Mouse (Mus musculus): ENCODE measurements at regions not wholly inside any gene's neighbourhood (a gene's known extent, or its start where the extent isn't known, plus 50 kb on each side); places are given as distances from the start of the nearest gene placed in this dataset.
A peak's percentile ranks its signal among the peaks of the same experiment; 100 is the strongest.

DNA sequence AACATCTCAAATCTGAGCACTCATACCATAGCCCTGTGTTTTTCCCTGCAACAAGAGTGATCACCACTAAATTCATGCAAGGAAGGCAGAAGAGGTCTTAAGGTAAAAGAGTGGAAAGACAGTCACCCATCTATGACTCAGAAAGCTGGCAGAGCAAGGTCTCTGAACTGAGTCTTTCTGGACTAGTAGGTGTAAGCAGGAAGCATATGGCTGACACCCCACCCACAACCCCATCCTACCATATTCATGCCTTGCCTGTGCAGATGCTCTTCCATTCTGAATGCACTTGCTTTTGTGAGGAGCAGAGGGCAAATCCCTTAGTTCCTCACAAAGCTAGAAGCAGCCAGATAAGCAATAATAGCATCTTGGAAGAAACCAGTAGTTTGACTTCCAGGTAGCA lies 178.8 kb upstream of the Ghitm start:
- peaks cover 6% of the 10 kb centered on the region; the same call in 1 of the 2 replicates for H3K4me1 ChIP-seq (replicated peaks; ENCODE audit: control insufficient read depth, insufficient read depth, low read length)
- H3K9ac ChIP-seq (replicated peaks; ENCODE audit: low read depth, low read length), result no peak overlapping the region
- no peaks in the 10 kb centered on the region for H3K9me3 ChIP-seq (ENCODE audit: control insufficient read depth, low read length)
- H3K27ac ChIP-seq (ENCODE audit: low read length), result no peak overlapping the region
- no peak for ATAC-seq
- H3K4me2 ChIP-seq (ENCODE audit: low read length), result no peak overlapping the region
- no peaks in the 10 kb centered on the region for H3K36me3 ChIP-seq (ENCODE audit: control insufficient read depth, insufficient read depth)
- no peak overlapping the region for H3K4me3 ChIP-seq (replicated peaks; ENCODE audit: low read length)
- no peaks in the 10 kb centered on the region for H3K27me3 ChIP-seq (replicated peaks; ENCODE audit: control insufficient read depth, insufficient read depth, low read length)

- 94% methylated on average over 3 of the region's 3 CpGs for WGBS
- no peak for ATAC-seq
- H3K9me3 ChIP-seq (ENCODE audit: control insufficient read depth, low read length), result no peaks in the 10 kb centered on the region
- peaks cover 6% of the 10 kb centered on the region; the same call in 1 of the 2 replicates for H3K4me1 ChIP-seq (replicated peaks; ENCODE audit: control insufficient read depth, insufficient read depth, low read length)
- H3K9ac ChIP-seq (replicated peaks; ENCODE audit: low read depth, low read length), result no peak overlapping the region
- no peak overlapping the region for H3K4me2 ChIP-seq (ENCODE audit: low read length)
- no peaks in the 10 kb centered on the region for H3K36me3 ChIP-seq (ENCODE audit: control insufficient read depth, insufficient read depth)
- no peak overlapping the region for H3K4me3 ChIP-seq (replicated peaks; ENCODE audit: low read length)
- H3K27me3 ChIP-seq (replicated peaks; ENCODE audit: control insufficient read depth, insufficient read depth, low read length), result no peaks in the 10 kb centered on the region
- no peak overlapping the region for H3K27ac ChIP-seq (ENCODE audit: low read length)
Observed at GRCm38 (mm10) chr14:37312887-37313286, 177.8 kb upstream of the Ghitm start.

DNA sequence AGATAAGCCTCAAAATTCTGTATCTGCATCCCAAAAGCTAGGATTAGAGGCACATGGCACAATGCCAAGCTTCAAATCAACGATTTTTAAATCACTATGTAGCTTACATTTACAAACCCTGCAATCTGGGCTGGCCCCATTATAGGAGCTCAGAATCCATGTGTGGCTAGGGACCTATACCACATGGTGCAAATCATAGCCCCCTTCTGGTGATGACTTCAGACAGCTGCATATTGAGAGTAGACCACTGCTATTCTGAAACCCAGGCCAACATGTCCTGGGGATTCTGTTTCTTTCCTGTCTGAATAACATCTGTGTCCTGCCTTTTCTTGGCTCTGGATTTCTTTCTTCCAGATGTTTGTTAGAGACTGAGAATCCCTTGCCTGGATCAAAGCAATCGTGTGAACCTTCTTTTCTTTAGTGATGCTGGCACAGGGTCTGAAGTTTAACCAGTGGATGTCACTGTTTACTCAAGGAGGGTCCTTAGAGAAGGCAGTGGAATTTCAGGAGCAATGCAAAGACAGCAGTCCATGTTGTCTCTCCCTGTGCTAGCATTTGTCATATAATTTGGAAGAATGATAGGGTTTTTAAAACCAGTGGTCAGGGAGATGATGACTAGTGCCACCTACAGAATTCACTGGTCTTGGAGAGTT lies 171.7 kb upstream of the Ghitm start:
- Histone ChIP-seq H3K4me1 (replicated peaks; ENCODE audit: control insufficient read depth, insufficient read depth, low read length) (no peaks in the 10 kb centered on the region), H3K36me3 (ENCODE audit: control insufficient read depth, insufficient read depth) (no peaks in the 10 kb centered on the region), H3K9ac (replicated peaks; ENCODE audit: low read depth, low read length) (no peak overlapping the region), H3K27ac (ENCODE audit: low read length) (no peak overlapping the region), H3K4me2 (ENCODE audit: low read length) (no peak overlapping the region), H3K4me3 (replicated peaks; ENCODE audit: low read length) (no peak overlapping the region), H3K27me3 (replicated peaks; ENCODE audit: control insufficient read depth, insufficient read depth, low read length) (no peaks in the 10 kb centered on the region), H3K9me3 (ENCODE audit: control insufficient read depth, low read length) (no peaks in the 10 kb centered on the region)
- no peak for ATAC-seq
- WGBS, result 46% methylated on average over 2 of the region's 2 CpGs

- H3K27me3 ChIP-seq (replicated peaks; ENCODE audit: control insufficient read depth, insufficient read depth, low read length), result no peaks in the 10 kb centered on the region
- H3K9me3 ChIP-seq (ENCODE audit: control insufficient read depth, low read length), result no peaks in the 10 kb centered on the region
- ATAC-seq, result no peak
- H3K9ac ChIP-seq (replicated peaks; ENCODE audit: low read depth, low read length), result no peak overlapping the region
- no peak overlapping the region for H3K4me2 ChIP-seq (ENCODE audit: low read length)
- no peak overlapping the region for H3K27ac ChIP-seq (ENCODE audit: low read length)
- H3K4me3 ChIP-seq (replicated peaks; ENCODE audit: low read length), result no peak overlapping the region
- no peaks in the 10 kb centered on the region for H3K36me3 ChIP-seq (ENCODE audit: control insufficient read depth, insufficient read depth)
- H3K4me1 ChIP-seq (replicated peaks; ENCODE audit: control insufficient read depth, insufficient read depth, low read length), result no peaks in the 10 kb centered on the region
Observed at GRCm38 (mm10) chr14:37298631-37299030, 163.6 kb upstream of the Ghitm start.

GRCm38 (mm10) chr14:37296531-37296930 lies 161.5 kb upstream of the Ghitm start:
- 52% methylated on average over 1 of the region's 1 CpGs for WGBS

DNA sequence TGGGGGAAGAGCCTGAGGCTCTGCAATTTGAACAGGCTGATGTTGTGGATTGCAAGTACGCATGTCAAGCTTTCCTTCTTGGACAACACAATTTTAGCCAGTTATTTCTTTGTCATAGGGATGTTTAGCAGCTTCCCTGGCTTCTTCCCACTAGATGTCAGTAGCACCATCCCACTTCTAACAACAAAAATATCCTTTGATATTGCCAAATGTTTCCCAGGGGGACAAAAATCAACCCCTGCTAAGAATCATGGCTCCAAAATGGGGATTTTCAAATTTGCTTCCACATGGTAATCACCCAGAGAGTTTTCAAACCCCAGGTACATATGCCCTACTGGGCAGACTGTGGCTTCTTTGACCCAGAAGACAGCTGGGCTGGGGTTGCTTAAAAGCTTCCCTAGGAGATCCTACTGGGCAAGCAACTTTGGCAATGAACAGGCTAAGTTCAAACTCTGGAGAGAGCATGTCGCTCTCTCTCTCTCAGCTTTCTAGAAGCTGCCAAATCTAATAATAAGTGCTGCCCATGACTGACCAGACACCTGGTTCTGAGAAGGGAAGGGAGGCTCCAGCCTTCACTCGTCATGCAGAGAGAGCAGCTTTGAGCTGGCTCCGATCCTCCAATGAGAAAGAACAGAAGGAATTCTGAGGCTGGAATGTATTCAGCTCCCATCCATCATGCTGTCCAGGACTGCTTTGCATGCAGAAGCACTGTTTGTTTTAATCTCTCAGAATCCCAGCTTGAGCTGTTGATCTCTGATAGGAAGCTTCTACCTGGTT lies 157.2 kb upstream of the Ghitm start:
- H3K27ac ChIP-seq (ENCODE audit: low read length), result no peak overlapping the region
- no peaks in the 10 kb centered on the region for H3K36me3 ChIP-seq (ENCODE audit: control insufficient read depth, insufficient read depth)
- H3K4me1 ChIP-seq (replicated peaks; ENCODE audit: control insufficient read depth, insufficient read depth, low read length), result no peaks in the 10 kb centered on the region
- peak; percentile 18; the same call in 1 of the 2 replicates for ATAC-seq
- H3K4me3 ChIP-seq (replicated peaks; ENCODE audit: low read length), result no peak overlapping the region
- no peak overlapping the region for H3K4me2 ChIP-seq (ENCODE audit: low read length)
- WGBS, result 72% methylated on average over 4 of the region's 4 CpGs
- H3K27me3 ChIP-seq (replicated peaks; ENCODE audit: control insufficient read depth, insufficient read depth, low read length), result no peaks in the 10 kb centered on the region
- H3K9me3 ChIP-seq (ENCODE audit: control insufficient read depth, low read length), result no peaks in the 10 kb centered on the region
- no peak overlapping the region for H3K9ac ChIP-seq (replicated peaks; ENCODE audit: low read depth, low read length)

More at GRCm38 (mm10) chr14:37296531-37296930, 161.5 kb upstream of the Ghitm start:
- no peak overlapping the region for H3K9ac ChIP-seq (replicated peaks; ENCODE audit: low read depth, low read length)
- H3K4me2 ChIP-seq (ENCODE audit: low read length), result no peak overlapping the region
- no peak overlapping the region for H3K4me3 ChIP-seq (replicated peaks; ENCODE audit: low read length)
- no peaks in the 10 kb centered on the region for H3K4me1 ChIP-seq (replicated peaks; ENCODE audit: control insufficient read depth, insufficient read depth, low read length)
- ATAC-seq, result no peak
- H3K36me3 ChIP-seq (ENCODE audit: control insufficient read depth, insufficient read depth), result no peaks in the 10 kb centered on the region
- no peaks in the 10 kb centered on the region for H3K27me3 ChIP-seq (replicated peaks; ENCODE audit: control insufficient read depth, insufficient read depth, low read length)
- H3K9me3 ChIP-seq (ENCODE audit: control insufficient read depth, low read length), result no peaks in the 10 kb centered on the region
- no peak overlapping the region for H3K27ac ChIP-seq (ENCODE audit: low read length)

- Histone ChIP-seq H3K27me3 (replicated peaks; ENCODE audit: control insufficient read depth, insufficient read depth, low read length) (no peaks in the 10 kb centered on the region), H3K9me3 (ENCODE audit: control insufficient read depth, low read length) (no peaks in the 10 kb centered on the region), H3K36me3 (ENCODE audit: control insufficient read depth, insufficient read depth) (no peaks in the 10 kb centered on the region), H3K27ac (ENCODE audit: low read length) (no peak overlapping the region), H3K4me2 (ENCODE audit: low read length) (no peak overlapping the region), H3K4me1 (replicated peaks; ENCODE audit: control insufficient read depth, insufficient read depth, low read length) (no peaks in the 10 kb centered on the region), H3K4me3 (replicated peaks; ENCODE audit: low read length) (no peak overlapping the region), H3K9ac (replicated peaks; ENCODE audit: low read depth, low read length) (no peak overlapping the region)
- no peak for ATAC-seq
- 47% methylated on average over 5 of the region's 5 CpGs for WGBS
Observed at GRCm38 (mm10) chr14:37284391-37284790, 149.3 kb upstream of the Ghitm start.

GRCm38 (mm10) chr14:37279356-37279755 lies 144.3 kb upstream of the Ghitm start:
- WGBS, result 60% methylated on average over 2 of the region's 2 CpGs
- H3K9me3 ChIP-seq (ENCODE audit: control insufficient read depth, low read length), result no peaks in the 10 kb centered on the region
- no peaks in the 10 kb centered on the region for H3K36me3 ChIP-seq (ENCODE audit: control insufficient read depth, insufficient read depth)
- no peaks in the 10 kb centered on the region for H3K4me1 ChIP-seq (replicated peaks; ENCODE audit: control insufficient read depth, insufficient read depth, low read length)
- no peak overlapping the region for H3K4me2 ChIP-seq (ENCODE audit: low read length)
- no peak for ATAC-seq
- no peak overlapping the region for H3K27ac ChIP-seq (ENCODE audit: low read length)
- no peak overlapping the region for H3K4me3 ChIP-seq (replicated peaks; ENCODE audit: low read length)
- no peaks in the 10 kb centered on the region for H3K27me3 ChIP-seq (replicated peaks; ENCODE audit: control insufficient read depth, insufficient read depth, low read length)
- no peak overlapping the region for H3K9ac ChIP-seq (replicated peaks; ENCODE audit: low read depth, low read length)

DNA sequence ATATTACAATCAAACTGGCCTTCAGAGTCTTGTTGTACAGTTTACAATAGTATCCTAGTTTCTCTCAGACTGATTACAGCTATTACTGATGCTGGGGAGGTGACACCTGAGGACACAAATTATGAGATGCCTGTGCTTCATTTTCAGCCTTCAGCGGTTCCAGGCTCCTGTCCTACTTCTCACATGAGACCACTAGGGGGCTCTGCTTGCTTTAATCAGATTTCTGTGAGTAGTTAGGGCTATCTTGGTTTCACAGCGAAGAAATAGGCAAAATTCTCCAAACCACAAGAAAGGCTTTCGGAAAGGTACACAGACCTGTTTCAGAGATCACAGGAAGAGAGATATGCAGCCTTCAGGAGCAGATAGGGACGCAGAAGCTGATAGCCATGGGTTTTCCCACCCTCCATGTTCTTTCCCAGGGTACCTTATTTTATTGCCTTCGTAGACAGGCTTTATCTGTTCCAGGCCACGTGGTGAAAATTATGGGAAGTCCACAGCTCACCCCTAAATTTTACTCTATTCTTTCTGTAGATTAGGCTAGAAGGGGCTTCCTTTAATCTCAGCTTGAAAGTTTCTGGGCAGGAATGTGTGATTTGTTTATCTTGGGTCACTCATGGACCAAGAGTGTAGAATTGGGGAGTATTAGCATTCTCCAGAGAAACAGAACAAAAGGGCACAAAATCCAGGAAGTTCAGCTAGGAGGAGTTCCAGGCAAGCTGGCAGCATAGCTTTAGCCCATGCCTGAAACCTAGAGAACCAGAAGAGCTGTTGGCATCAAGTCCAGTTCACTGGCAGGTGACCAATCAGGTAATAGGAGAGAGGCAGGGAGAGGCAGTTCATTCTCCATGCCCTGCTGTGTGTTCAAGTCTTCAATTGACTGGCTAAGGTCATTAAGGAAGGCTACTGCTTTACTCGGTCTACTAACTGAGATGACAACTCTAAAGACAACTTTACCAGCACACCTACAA lies 141.9 kb upstream of the Ghitm start:
- ATAC-seq, result no peak
- Histone ChIP-seq H3K9me3 (ENCODE audit: control insufficient read depth, low read length) (no peaks in the 10 kb centered on the region), H3K27me3 (replicated peaks; ENCODE audit: control insufficient read depth, insufficient read depth, low read length) (no peaks in the 10 kb centered on the region)

More for the DNA sequence above, 141.9 kb upstream of the Ghitm start:
- no peaks in the 10 kb centered on the region for H3K36me3 ChIP-seq (ENCODE audit: control insufficient read depth, insufficient read depth)
- 71% methylated on average over 7 of the region's 7 CpGs for WGBS
- no peaks in the 10 kb centered on the region for H3K4me1 ChIP-seq (replicated peaks; ENCODE audit: control insufficient read depth, insufficient read depth, low read length)
- no peak overlapping the region for H3K27ac ChIP-seq (ENCODE audit: low read length)
- H3K4me2 ChIP-seq (ENCODE audit: low read length), result no peak overlapping the region
- H3K4me3 ChIP-seq (replicated peaks; ENCODE audit: low read length), result no peak overlapping the region
- H3K9ac ChIP-seq (replicated peaks; ENCODE audit: low read depth, low read length), result no peak overlapping the region

All from forebrain, embryonic 16.5 days (tissue).